Mouse (Mus musculus): ENCODE results near the gene Ascl1. TPM values are rescaled to one million over a fixed set of nuclear protein-coding genes. Genes with fewer than 3 reads are reported as not detected.

Gene Ascl1
- polyA plus RNA-seq, 1 experiment: not detected

DNA sequence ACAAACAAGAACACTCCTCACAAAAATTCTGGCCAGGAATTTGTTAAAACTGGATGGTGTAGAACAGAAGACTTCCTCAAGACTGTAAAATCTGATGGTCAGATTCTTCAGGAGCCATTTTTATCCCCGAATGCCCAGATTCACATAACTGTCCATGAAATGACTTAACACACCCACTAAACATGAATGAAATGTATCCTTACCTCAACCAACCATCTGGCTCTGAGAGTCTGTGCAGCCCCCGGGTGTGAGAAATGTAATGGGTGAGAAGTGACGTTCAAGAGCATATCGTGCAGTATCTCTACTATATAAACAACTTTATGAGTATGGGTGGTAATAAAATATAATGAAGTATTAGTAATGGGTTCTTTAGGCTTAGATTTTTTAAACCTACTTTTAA lies 15.1 kb upstream of the Ascl1 start:
- H3K36me3 ChIP-seq (ENCODE audit: control insufficient read depth, insufficient read depth, low read length, poor library complexity, severe bottlenecking): no peaks in the 10 kb centered on the region
- H3K9ac ChIP-seq (ENCODE audit: low read depth, poor library complexity, severe bottlenecking): no peak overlapping the region
- no peaks in the 10 kb centered on the region for H3K4me1 ChIP-seq (ENCODE audit: control insufficient read depth, insufficient read depth, low read length)
- no peaks in the 10 kb centered on the region; the same call in 1 of the 2 replicates for H3K9me3 ChIP-seq (replicated peaks; ENCODE audit: control insufficient read depth, insufficient read depth, low read length, poor library complexity, severe bottlenecking)
- H3K27ac ChIP-seq (ENCODE audit: insufficient read depth, low read length): no peak overlapping the region
- H3K27me3 ChIP-seq (ENCODE audit: control insufficient read depth, insufficient read depth, low read length, poor library complexity, severe bottlenecking): no peaks in the 10 kb centered on the region
- H3K4me3 ChIP-seq (ENCODE audit: low read depth, low read length): no peak overlapping the region
- TF ChIP-seq POLR2A (IDR thresholded peaks at IDR 0.05; ENCODE audit: insufficient read depth, low read length): no peak
- no peak for TF ChIP-seq CTCF (IDR thresholded peaks at IDR 0.05; ENCODE audit: low read depth, low read length)
- TF ChIP-seq EP300 (IDR thresholded peaks at IDR 0.05; ENCODE audit: insufficient read depth, low read depth, low read length): no peak

DNA sequence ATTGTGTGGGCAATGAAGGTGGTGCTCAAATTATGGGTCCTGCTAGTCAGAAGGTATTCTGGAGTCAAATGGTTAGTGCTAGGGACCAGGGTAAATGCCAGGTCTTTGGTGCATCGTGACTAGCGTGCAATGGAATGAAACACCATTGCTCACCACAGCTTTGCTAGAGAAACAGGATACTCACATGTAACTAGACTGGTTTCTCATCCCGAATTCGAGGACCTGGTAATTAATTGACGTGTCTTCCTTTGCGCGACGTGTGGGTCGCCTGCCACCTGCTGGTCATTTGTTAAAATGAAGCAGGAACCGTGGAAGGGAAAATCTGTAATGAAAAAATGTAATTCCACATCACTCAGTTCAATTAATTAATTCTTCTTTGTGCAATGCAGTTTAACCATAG lies 10.5 kb upstream of the Ascl1 start:
- H3K27me3 ChIP-seq (ENCODE audit: control insufficient read depth, insufficient read depth, low read length, poor library complexity, severe bottlenecking): no peaks in the 10 kb centered on the region

DNA sequence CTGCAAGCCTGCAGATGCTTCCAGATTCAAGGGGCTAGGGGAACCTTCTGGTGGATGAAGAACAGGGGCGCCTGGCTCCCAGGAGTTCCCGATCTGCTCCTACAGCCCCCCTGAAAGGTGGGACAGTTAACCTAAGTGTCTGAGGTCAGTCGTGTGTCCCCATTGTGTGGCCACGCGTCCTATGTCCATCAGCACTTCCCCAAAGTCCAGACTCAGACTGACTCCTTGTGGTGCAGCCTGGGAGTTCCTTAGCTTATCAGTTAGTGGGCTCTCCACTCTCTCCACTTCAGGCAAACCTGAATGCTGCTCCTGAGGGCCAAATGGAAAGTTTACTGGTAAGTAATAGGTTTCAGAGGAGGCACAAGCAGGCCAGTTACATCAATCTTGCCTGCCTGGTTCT lies 8.8 kb upstream of the Ascl1 start:
- H3K27ac ChIP-seq (ENCODE audit: insufficient read depth, low read length): no peak overlapping the region

More for the DNA sequence above, 10.5 kb upstream of the Ascl1 start:
- Histone ChIP-seq H3K9me3 (replicated peaks; ENCODE audit: control insufficient read depth, insufficient read depth, low read length, poor library complexity, severe bottlenecking) (no peaks in the 10 kb centered on the region; the same call in 1 of the 2 replicates), H3K36me3 (ENCODE audit: control insufficient read depth, insufficient read depth, low read length, poor library complexity, severe bottlenecking) (no peaks in the 10 kb centered on the region), H3K4me1 (ENCODE audit: control insufficient read depth, insufficient read depth, low read length) (no peaks in the 10 kb centered on the region), H3K4me3 (ENCODE audit: low read depth, low read length) (no peak overlapping the region), H3K9ac (ENCODE audit: low read depth, poor library complexity, severe bottlenecking) (no peak overlapping the region), H3K27ac (ENCODE audit: insufficient read depth, low read length) (no peak overlapping the region)
- TF ChIP-seq EP300 (IDR thresholded peaks at IDR 0.05; ENCODE audit: insufficient read depth, low read depth, low read length): no peak
- TF ChIP-seq CTCF (IDR thresholded peaks at IDR 0.05; ENCODE audit: low read depth, low read length): peak; percentile 75

DNA sequence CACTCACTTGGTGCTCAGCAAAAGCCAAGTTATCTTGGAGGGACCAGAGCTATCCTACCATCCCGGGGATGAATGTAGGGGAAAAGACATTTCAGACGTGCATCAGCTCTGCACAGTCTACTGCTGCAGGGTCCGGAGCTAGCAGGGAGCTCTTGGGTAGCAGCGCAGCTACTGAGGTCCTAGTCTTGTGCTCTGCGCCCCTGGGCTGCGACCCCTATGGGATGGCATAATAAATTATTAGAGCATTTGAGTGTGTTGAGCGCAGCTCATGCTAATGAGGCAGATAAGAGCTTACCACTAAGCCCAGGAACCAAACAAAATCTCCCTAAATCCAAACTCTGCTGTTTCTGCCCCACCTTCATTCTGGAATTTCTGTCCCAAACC lies 8.2 kb upstream of the Ascl1 start:
- TF ChIP-seq POLR2A (IDR thresholded peaks at IDR 0.05; ENCODE audit: insufficient read depth, low read length) (no peak), CTCF (IDR thresholded peaks at IDR 0.05; ENCODE audit: low read depth, low read length) (no peak), EP300 (IDR thresholded peaks at IDR 0.05; ENCODE audit: insufficient read depth, low read depth, low read length) (no peak)
- Histone ChIP-seq H3K27me3 (ENCODE audit: control insufficient read depth, insufficient read depth, low read length, poor library complexity, severe bottlenecking) (peaks cover 2% of the 10 kb centered on the region), H3K9ac (ENCODE audit: low read depth, poor library complexity, severe bottlenecking) (no peak overlapping the region), H3K9me3 (replicated peaks; ENCODE audit: control insufficient read depth, insufficient read depth, low read length, poor library complexity, severe bottlenecking) (no peaks in the 10 kb centered on the region), H3K36me3 (ENCODE audit: control insufficient read depth, insufficient read depth, low read length, poor library complexity, severe bottlenecking) (no peaks in the 10 kb centered on the region), H3K4me1 (ENCODE audit: control insufficient read depth, insufficient read depth, low read length) (no peaks in the 10 kb centered on the region), H3K4me3 (ENCODE audit: low read depth, low read length) (no peak overlapping the region), H3K27ac (ENCODE audit: insufficient read depth, low read length) (no peak overlapping the region)

More for the DNA sequence above, 8.8 kb upstream of the Ascl1 start:
- TF ChIP-seq POLR2A (IDR thresholded peaks at IDR 0.05; ENCODE audit: insufficient read depth, low read length): no peak
- TF ChIP-seq EP300 (IDR thresholded peaks at IDR 0.05; ENCODE audit: insufficient read depth, low read depth, low read length): no peak
- TF ChIP-seq CTCF (IDR thresholded peaks at IDR 0.05; ENCODE audit: low read depth, low read length): peak; percentile 29
- no peaks in the 10 kb centered on the region for H3K9me3 ChIP-seq (replicated peaks; ENCODE audit: control insufficient read depth, insufficient read depth, low read length, poor library complexity, severe bottlenecking)
- H3K36me3 ChIP-seq (ENCODE audit: control insufficient read depth, insufficient read depth, low read length, poor library complexity, severe bottlenecking): no peaks in the 10 kb centered on the region
- H3K27me3 ChIP-seq (ENCODE audit: control insufficient read depth, insufficient read depth, low read length, poor library complexity, severe bottlenecking): peaks cover 2% of the 10 kb centered on the region
- no peak overlapping the region for H3K4me3 ChIP-seq (ENCODE audit: low read depth, low read length)
- H3K4me1 ChIP-seq (ENCODE audit: control insufficient read depth, insufficient read depth, low read length): no peaks in the 10 kb centered on the region
- no peak overlapping the region for H3K9ac ChIP-seq (ENCODE audit: low read depth, poor library complexity, severe bottlenecking)

DNA sequence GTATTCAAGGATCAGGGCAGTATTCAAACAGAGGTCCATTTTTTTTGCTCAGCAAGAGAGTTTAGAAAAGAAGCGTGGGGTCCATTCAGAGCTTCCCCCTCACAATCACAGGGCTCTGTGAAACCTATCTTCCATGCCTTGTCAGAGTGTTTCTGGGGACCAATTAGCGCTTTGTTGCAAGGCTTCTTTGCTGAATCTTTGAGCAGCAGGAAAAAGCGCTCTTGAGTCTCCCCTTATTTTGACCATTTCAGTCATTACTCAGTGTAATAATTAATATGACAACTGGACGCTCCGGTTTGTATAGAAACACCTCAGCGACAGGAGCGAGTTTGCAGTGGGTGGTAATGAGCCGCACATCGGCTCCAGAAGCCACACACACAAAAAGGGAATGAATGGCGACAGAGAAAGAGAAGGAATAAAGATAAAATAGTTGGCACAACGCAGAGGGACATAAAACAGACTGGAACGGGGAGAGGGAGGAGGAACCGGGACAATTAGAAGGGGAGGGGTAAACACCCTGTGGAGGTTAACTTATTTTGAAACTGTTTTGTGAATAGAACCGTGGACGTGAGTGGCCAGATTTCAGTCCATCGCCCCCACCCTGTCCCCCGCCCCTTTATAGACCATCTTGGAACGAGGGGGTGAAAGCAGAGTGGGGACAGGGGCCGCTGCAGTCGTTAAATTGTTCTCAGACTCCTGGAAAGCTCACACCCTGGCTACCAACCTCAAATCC lies 7.6 kb upstream of the Ascl1 start:
- no peak overlapping the region for H3K27ac ChIP-seq (ENCODE audit: insufficient read depth, low read length)
- no peaks in the 10 kb centered on the region for H3K4me1 ChIP-seq (ENCODE audit: control insufficient read depth, insufficient read depth, low read length)
- H3K9ac ChIP-seq (ENCODE audit: low read depth, poor library complexity, severe bottlenecking): no peak overlapping the region
- no peaks in the 10 kb centered on the region for H3K9me3 ChIP-seq (replicated peaks; ENCODE audit: control insufficient read depth, insufficient read depth, low read length, poor library complexity, severe bottlenecking)
- H3K27me3 ChIP-seq (ENCODE audit: control insufficient read depth, insufficient read depth, low read length, poor library complexity, severe bottlenecking): peaks cover 2% of the 10 kb centered on the region
- H3K36me3 ChIP-seq (ENCODE audit: control insufficient read depth, insufficient read depth, low read length, poor library complexity, severe bottlenecking): no peaks in the 10 kb centered on the region
- H3K4me3 ChIP-seq (ENCODE audit: low read depth, low read length): no peak overlapping the region
- TF ChIP-seq CTCF (IDR thresholded peaks at IDR 0.05; ENCODE audit: low read depth, low read length) (no peak), POLR2A (IDR thresholded peaks at IDR 0.05; ENCODE audit: insufficient read depth, low read length) (no peak), EP300 (IDR thresholded peaks at IDR 0.05; ENCODE audit: insufficient read depth, low read depth, low read length) (no peak)

DNA sequence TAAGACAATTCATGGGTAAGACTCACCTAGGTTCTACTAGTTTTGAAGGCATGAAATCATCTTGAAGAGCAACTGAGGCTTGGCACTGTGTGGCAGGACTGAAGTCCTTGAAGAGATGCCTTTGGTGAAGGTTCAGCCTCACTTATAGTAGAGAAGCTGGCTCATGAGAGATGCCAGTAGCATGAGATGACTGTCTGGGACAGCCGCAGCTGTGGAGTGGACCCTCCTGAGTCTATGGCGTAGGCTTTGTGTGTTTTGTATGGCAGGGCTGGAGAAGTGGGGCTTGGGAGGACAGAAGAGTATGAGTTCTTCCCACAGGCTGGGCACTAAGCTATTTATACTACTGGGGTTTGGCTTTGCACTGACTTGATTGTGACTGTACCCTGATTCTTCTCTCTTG lies 3.6 kb upstream of the Ascl1 start:
- no peaks in the 10 kb centered on the region for H3K36me3 ChIP-seq (ENCODE audit: control insufficient read depth, insufficient read depth, low read length, poor library complexity, severe bottlenecking)
- H3K9me3 ChIP-seq (replicated peaks; ENCODE audit: control insufficient read depth, insufficient read depth, low read length, poor library complexity, severe bottlenecking): no peaks in the 10 kb centered on the region
- no peak for TF ChIP-seq EP300 (IDR thresholded peaks at IDR 0.05; ENCODE audit: insufficient read depth, low read depth, low read length)
- TF ChIP-seq CTCF (IDR thresholded peaks at IDR 0.05; ENCODE audit: low read depth, low read length): no peak
- TF ChIP-seq POLR2A (IDR thresholded peaks at IDR 0.05; ENCODE audit: insufficient read depth, low read length): no peak
- no peak overlapping the region for H3K4me3 ChIP-seq (ENCODE audit: low read depth, low read length)
- H3K27ac ChIP-seq (ENCODE audit: insufficient read depth, low read length): no peak overlapping the region
- peaks cover 11% of the 10 kb centered on the region for H3K27me3 ChIP-seq (ENCODE audit: control insufficient read depth, insufficient read depth, low read length, poor library complexity, severe bottlenecking)
- H3K9ac ChIP-seq (ENCODE audit: low read depth, poor library complexity, severe bottlenecking): no peak overlapping the region
- no peaks in the 10 kb centered on the region for H3K4me1 ChIP-seq (ENCODE audit: control insufficient read depth, insufficient read depth, low read length)
